Mouse (Mus musculus) midbrain, embryonic 11.5 days (tissue): ENCODE results near the gene Slit1. TPM values are rescaled to one million over a fixed set of nuclear protein-coding genes. Genes with fewer than 3 reads are reported as not detected.
A peak's percentile ranks its signal among the peaks of the same experiment; 100 is the strongest.

Experiments used
- ATAC-seq: fragments of 200-750 bp; cut with Nextera tagmentation; 2 replicates; pipeline ENCODE4 v1.8.0; 2017; ENCODE audit warnings: moderate TSS enrichment, moderate library complexity; ENCODE audit not compliant: low FRiP score
- DNase-seq: peaks from one replicate; pipeline ENCODE4 v3.0.0; 2015; ENCODE audit warnings: low spot score; ENCODE audit errors: missing footprints
- H3K27ac ChIP-seq: fragments of 300-500 bp; sonication (generic); 2 replicates; pipeline ENCODE4 v1.5.1; 2014; ENCODE audit warnings: low read depth, low read length
- H3K27me3 ChIP-seq: fragments of 300-500 bp; sonication (generic); 2 replicates; pipeline ENCODE4 v1.6.1; 2014; ENCODE audit warnings: mild to moderate bottlenecking, low read length, moderate library complexity, mixed read lengths; ENCODE audit not compliant: control insufficient read depth, insufficient read depth
- H3K36me3 ChIP-seq: fragments of 300-500 bp; sonication (generic); 2 replicates; pipeline ENCODE4 v1.6.1; 2014; ENCODE audit warnings: mild to moderate bottlenecking, low read length, moderate library complexity, mixed read lengths; ENCODE audit not compliant: control insufficient read depth, insufficient read depth
- H3K4me1 ChIP-seq: fragments of 300-500 bp; sonication (generic); 2 replicates; pipeline ENCODE4 v1.6.1; 2014; ENCODE audit warnings: low read length; ENCODE audit not compliant: control insufficient read depth, insufficient read depth
- H3K4me2 ChIP-seq: fragments of 300-500 bp; sonication (generic); 2 replicates; pipeline ENCODE4 v1.6.1; 2014; ENCODE audit warnings: mild to moderate bottlenecking, moderate library complexity
- H3K4me3 ChIP-seq: fragments of 300-500 bp; sonication (generic); 2 replicates; pipeline ENCODE4 v1.5.1; 2014; ENCODE audit warnings: low read depth, low read length
- H3K9ac ChIP-seq: fragments of 300-500 bp; sonication (generic); 2 replicates; pipeline ENCODE4 v1.6.1; 2014; ENCODE audit warnings: low read length
- H3K9me3 ChIP-seq: fragments of 300-500 bp; sonication (generic); 2 replicates; pipeline ENCODE4 v1.6.1; 2016; ENCODE audit warnings: low read length; ENCODE audit not compliant: control insufficient read depth
- WGBS: fragments of 180-500 bp; shearing (Covaris S2); extraction: QIAGEN DNeasy Blood & Tissue Kit; methylation state at CpG from one replicate; pipeline ENCODE4 v1.1.7; 2014; 5-methylcytosine and 5-hydroxymethylcytosine counted together
- polyA plus RNA-seq: library from polyadenylated mRNA; unstranded; fragments of >200 nt; fragmentation: Nextera tagmentation; extraction: Ambion mirVana; gene quantifications from 2 replicates; pipeline ENCODE4 v1.2.1, GENCODE M21; 2014

Slit1 gene
- polyA plus RNA-seq, 1 experiment from 2014 or later = 10.2 TPM

DNA sequence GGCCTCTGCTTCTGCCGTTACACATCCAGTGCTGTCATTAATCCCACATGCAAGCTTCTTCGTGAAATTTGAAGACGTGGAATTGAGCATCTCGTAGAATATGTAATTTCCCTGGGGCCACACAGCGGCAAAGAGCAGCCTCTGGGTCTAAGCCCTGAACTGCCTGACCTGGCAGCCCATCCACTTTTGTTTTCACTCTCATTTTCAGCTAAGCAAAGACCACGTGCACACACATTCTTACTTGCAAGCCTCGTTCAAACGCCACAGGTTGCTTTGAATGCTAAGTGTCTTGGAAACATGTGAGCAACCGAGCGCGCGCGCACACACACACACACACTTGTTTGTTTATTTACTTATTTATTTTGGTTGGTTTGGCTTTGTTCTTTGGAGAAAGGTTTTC lies 126.4 kb downstream of the Slit1 start:
- peaks cover 12% of the 10 kb centered on the region for H3K27me3 ChIP-seq
- no peaks in the 10 kb centered on the region for H3K9me3 ChIP-seq
- no peaks in the 10 kb centered on the region for H3K36me3 ChIP-seq
- no peak for ATAC-seq
- H3K4me2 ChIP-seq = no peak overlapping the region
- no peak for DNase-seq
- no peak overlapping the region for H3K9ac ChIP-seq
- no peak overlapping the region for H3K27ac ChIP-seq
- H3K4me3 ChIP-seq = no peak overlapping the region
- peaks cover 23% of the 10 kb centered on the region for H3K4me1 ChIP-seq
- WGBS = 69% methylated on average over 13 of the region's 13 CpGs

GRCm38 (mm10) chr19:41616274-41616673 lies 127.2 kb downstream of the Slit1 start:
- H3K27ac ChIP-seq = no peak overlapping the region
- peak; percentile 82 for DNase-seq
- H3K4me2 ChIP-seq = no peak overlapping the region
- H3K27me3 ChIP-seq = peaks cover 12% of the 10 kb centered on the region
- peaks cover 23% of the 10 kb centered on the region for H3K4me1 ChIP-seq
- ATAC-seq = no peak
- no peak overlapping the region for H3K9ac ChIP-seq
- H3K36me3 ChIP-seq = no peaks in the 10 kb centered on the region
- 68% methylated on average over 6 of the region's 6 CpGs for WGBS
- no peak overlapping the region for H3K4me3 ChIP-seq
- no peaks in the 10 kb centered on the region for H3K9me3 ChIP-seq

GRCm38 (mm10) chr19:41615606-41616224 lies 127.8 kb downstream of the Slit1 start:
- Histone ChIP-seq H3K36me3 (no peaks in the 10 kb centered on the region), H3K4me1 (peaks cover 23% of the 10 kb centered on the region), H3K9me3 (no peaks in the 10 kb centered on the region), H3K9ac (no peak overlapping the region), H3K27me3 (peaks cover 12% of the 10 kb centered on the region), H3K27ac (no peak overlapping the region), H3K4me3 (no peak overlapping the region), H3K4me2 (no peak overlapping the region)
- peak; percentile 86 for DNase-seq
- WGBS = 48% methylated on average over 11 of the region's 11 CpGs
- peak; percentile 84 for ATAC-seq

DNA sequence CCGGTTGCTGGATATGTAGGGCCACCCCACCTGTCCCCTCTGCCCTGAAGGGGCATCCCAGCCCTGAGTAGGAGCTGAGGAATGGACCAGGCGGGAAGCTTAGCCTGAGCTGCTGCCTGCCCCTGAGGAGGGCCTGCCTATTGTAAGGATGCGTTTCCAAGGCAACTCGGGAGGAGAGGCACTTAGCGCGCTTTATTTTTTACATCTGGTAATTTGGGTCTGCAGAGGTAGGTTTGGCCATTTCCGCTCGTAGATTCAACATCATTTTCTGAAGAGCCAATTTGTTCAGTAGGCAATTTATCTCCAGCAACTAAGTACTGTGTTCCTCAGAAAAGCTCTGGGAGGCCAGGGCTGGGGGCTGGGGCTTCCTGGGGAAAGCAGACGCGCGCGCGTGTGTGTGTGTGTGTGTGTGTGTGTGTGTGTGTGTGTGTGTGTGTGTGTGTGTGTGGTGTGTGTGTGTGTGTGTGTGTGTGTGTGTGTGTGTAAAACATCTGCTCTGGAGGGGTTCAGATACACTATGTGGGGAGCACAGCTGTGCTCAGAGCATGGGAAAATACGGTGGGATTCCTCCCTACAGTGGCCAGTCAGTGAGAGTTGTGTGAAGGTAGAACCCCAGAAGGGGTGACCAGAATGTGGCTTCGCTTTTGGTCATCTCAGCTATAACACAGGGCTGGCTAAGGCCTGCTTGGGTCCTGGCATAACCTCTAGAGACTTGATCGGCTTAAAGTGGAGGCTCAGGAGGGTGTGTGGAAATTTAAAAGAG lies 130.0 kb downstream of the Slit1 start:
- H3K4me2 ChIP-seq = peak overlapping the region; percentile 32; the same call in 1 of the 2 replicates
- WGBS = 22% methylated on average over 16 of the region's 16 CpGs
- H3K9ac ChIP-seq = no peak overlapping the region
- peaks cover 23% of the 10 kb centered on the region for H3K4me1 ChIP-seq
- ATAC-seq (peak; percentile 56; the same call in 1 of the 2 replicates), DNase-seq (peak; percentile 95)
- H3K36me3 ChIP-seq = no peaks in the 10 kb centered on the region
- H3K4me3 ChIP-seq = no peak overlapping the region
- peaks cover 12% of the 10 kb centered on the region for H3K27me3 ChIP-seq
- H3K27ac ChIP-seq = no peak overlapping the region
- no peaks in the 10 kb centered on the region for H3K9me3 ChIP-seq

GRCm38 (mm10) chr19:41611683-41612082 lies 131.8 kb downstream of the Slit1 start:
- H3K4me3 ChIP-seq = no peak overlapping the region
- H3K27me3 ChIP-seq = peaks cover 12% of the 10 kb centered on the region
- H3K9ac ChIP-seq = no peak overlapping the region
- DNase-seq (no peak), ATAC-seq (no peak)
- peaks cover 17% of the 10 kb centered on the region for H3K4me1 ChIP-seq
- H3K27ac ChIP-seq = no peak overlapping the region
- H3K9me3 ChIP-seq = no peaks in the 10 kb centered on the region
- no peak overlapping the region for H3K4me2 ChIP-seq
- WGBS = 85% methylated on average over 6 of the region's 6 CpGs
- H3K36me3 ChIP-seq = no peaks in the 10 kb centered on the region

- ATAC-seq (no peak), DNase-seq (no peak)
- WGBS = 82% methylated on average over 10 of the region's 10 CpGs
- Histone ChIP-seq H3K36me3 (no peaks in the 10 kb centered on the region), H3K9ac (no peak overlapping the region), H3K27ac (no peak overlapping the region), H3K4me3 (no peak overlapping the region), H3K4me1 (no peaks in the 10 kb centered on the region), H3K27me3 (no peaks in the 10 kb centered on the region), H3K4me2 (no peak overlapping the region), H3K9me3 (no peaks in the 10 kb centered on the region)
These were observed 137.1 kb downstream of the Slit1 start for GRCm38 (mm10) chr19:41606208-41606987.

GRCm38 (mm10) chr19:41600647-41601046 lies 142.8 kb downstream of the Slit1 start:
- Histone ChIP-seq H3K27ac (no peak overlapping the region), H3K9me3 (no peaks in the 10 kb centered on the region), H3K4me2 (no peak overlapping the region), H3K27me3 (no peaks in the 10 kb centered on the region), H3K9ac (no peak overlapping the region), H3K36me3 (no peaks in the 10 kb centered on the region), H3K4me1 (no peaks in the 10 kb centered on the region), H3K4me3 (no peak overlapping the region)
- ATAC-seq = no peak
- 55% methylated on average over 11 of the region's 11 CpGs for WGBS
- DNase-seq = no peak

GRCm38 (mm10) chr19:41597170-41597894 lies 146.1 kb downstream of the Slit1 start:
- Histone ChIP-seq H3K27me3 (no peaks in the 10 kb centered on the region), H3K9me3 (no peaks in the 10 kb centered on the region), H3K4me2 (no peak overlapping the region), H3K4me1 (no peaks in the 10 kb centered on the region), H3K9ac (no peak overlapping the region), H3K4me3 (no peak overlapping the region), H3K36me3 (no peaks in the 10 kb centered on the region), H3K27ac (no peak overlapping the region)
- ATAC-seq (no peak), DNase-seq (no peak)
- WGBS = 93% methylated on average over 6 of the region's 6 CpGs
